Mouse (Mus musculus) forebrain, embryonic 12.5 days (tissue): ENCODE measurements around the gene Ush2a. TPM values are rescaled to one million over a fixed set of nuclear protein-coding genes. Genes with fewer than 3 reads are reported as not detected.

ENCODE experiments used
- ATAC-seq: fragments of 200-750 bp; cut with Nextera tagmentation; 2 replicates; pipeline ENCODE4 v1.8.0; 2017; ENCODE audit warnings: moderate TSS enrichment; ENCODE audit not compliant: low FRiP score
- H3K27ac ChIP-seq: fragments of 300-500 bp; sonication (generic); 2 replicates; pipeline ENCODE4 v1.5.1; 2016; ENCODE audit warnings: mild to moderate bottlenecking
- H3K27me3 ChIP-seq: fragments of 300-500 bp; sonication (generic); 2 replicates; pipeline ENCODE4 v1.6.1; 2016; ENCODE audit warnings: mild to moderate bottlenecking
- H3K36me3 ChIP-seq: fragments of 300-500 bp; sonication (generic); replicated peaks from 2 replicates; pipeline ENCODE4 v1.6.1; 2016; ENCODE audit warnings: mild to moderate bottlenecking
- H3K4me1 ChIP-seq: fragments of 300-500 bp; sonication (generic); 2 replicates; pipeline ENCODE4 v1.6.1; 2016
- H3K4me2 ChIP-seq: fragments of 300-500 bp; sonication (generic); 2 replicates; pipeline ENCODE4 v1.6.1; 2016; ENCODE audit warnings: mild to moderate bottlenecking, moderate library complexity
- H3K4me3 ChIP-seq: fragments of 300-500 bp; sonication (generic); replicated peaks from 2 replicates; pipeline ENCODE4 v1.5.1; 2016; ENCODE audit warnings: mild to moderate bottlenecking
- H3K9ac ChIP-seq: fragments of 300-500 bp; sonication (generic); 2 replicates; pipeline ENCODE4 v1.6.1; 2016; ENCODE audit warnings: mild to moderate bottlenecking
- H3K9me3 ChIP-seq: fragments of 300-500 bp; sonication (generic); 2 replicates; pipeline ENCODE4 v1.6.1; 2016
- WGBS: fragments of 180-500 bp; shearing (Covaris S2); methylation state at CpG from one replicate; pipeline ENCODE4 v1.1.7; 2016; 5-methylcytosine and 5-hydroxymethylcytosine counted together
- polyA plus RNA-seq: library from polyadenylated mRNA; unstranded; fragments of >200 nt; fragmentation: Nextera tagmentation; extraction: Ambion mirVana; gene quantifications from 2 replicates; pipeline ENCODE4 v1.2.1, GENCODE M21; 2016

Ush2a gene
- polyA plus RNA-seq, 1 experiment from 2014 or later: 0.13 TPM

GRCm38 (mm10) chr1:188316574-188316973 lies 54.8 kb downstream of the Ush2a start:
- H3K27me3 ChIP-seq: no peaks in the 10 kb centered on the region
- no peak overlapping the region for H3K27ac ChIP-seq
- no peak overlapping the region for H3K9ac ChIP-seq
- H3K4me1 ChIP-seq: no peaks in the 10 kb centered on the region
- no peaks in the 10 kb centered on the region for H3K36me3 ChIP-seq
- 89% methylated on average over 5 of the region's 5 CpGs for WGBS
- H3K9me3 ChIP-seq: no peaks in the 10 kb centered on the region
- ATAC-seq: no peak
- no peak overlapping the region for H3K4me2 ChIP-seq
- H3K4me3 ChIP-seq: no peak overlapping the region

- no peaks in the 10 kb centered on the region for H3K4me1 ChIP-seq
- H3K9me3 ChIP-seq: no peaks in the 10 kb centered on the region
- H3K27me3 ChIP-seq: no peaks in the 10 kb centered on the region
- WGBS: 83% methylated on average over 4 of the region's 4 CpGs
- no peak overlapping the region for H3K4me2 ChIP-seq
- H3K4me3 ChIP-seq: no peak overlapping the region
- no peaks in the 10 kb centered on the region for H3K36me3 ChIP-seq
- no peak overlapping the region for H3K9ac ChIP-seq
- no peak overlapping the region for H3K27ac ChIP-seq
- no peak for ATAC-seq
Measured at GRCm38 (mm10) chr1:188320204-188320603, 58.4 kb downstream of the Ush2a start.

- no peak for ATAC-seq
- no peak overlapping the region for H3K4me2 ChIP-seq
- no peaks in the 10 kb centered on the region for H3K9me3 ChIP-seq
- no peak overlapping the region for H3K27ac ChIP-seq
- WGBS: 87% methylated on average over 7 of the region's 7 CpGs
- H3K36me3 ChIP-seq: no peaks in the 10 kb centered on the region
- no peak overlapping the region for H3K9ac ChIP-seq
- H3K4me1 ChIP-seq: no peaks in the 10 kb centered on the region
- no peaks in the 10 kb centered on the region for H3K27me3 ChIP-seq
- H3K4me3 ChIP-seq: no peak overlapping the region
Measured at GRCm38 (mm10) chr1:188321534-188321933, 59.7 kb downstream of the Ush2a start.

- H3K4me1 ChIP-seq: 0 out of 2 replicates have a peak, but pooled peaks cover 3% of the 10 kb centered on the region
- no peaks in the 10 kb centered on the region for H3K36me3 ChIP-seq
- no peaks in the 10 kb centered on the region for H3K9me3 ChIP-seq
- H3K27ac ChIP-seq: no peak overlapping the region
- no peak for ATAC-seq
- H3K4me3 ChIP-seq: no peak overlapping the region
- H3K9ac ChIP-seq: no peak overlapping the region
- no peaks in the 10 kb centered on the region for H3K27me3 ChIP-seq
- WGBS: 96% methylated on average over 2 of the region's 2 CpGs
- H3K4me2 ChIP-seq: no peak overlapping the region
Measured at GRCm38 (mm10) chr1:188330406-188330805, 68.6 kb downstream of the Ush2a start.

GRCm38 (mm10) chr1:188333936-188334335 lies 72.1 kb downstream of the Ush2a start:
- Histone ChIP-seq H3K4me1 (0 out of 2 replicates have a peak, but pooled peaks cover 3% of the 10 kb centered on the region), H3K36me3 (no peaks in the 10 kb centered on the region), H3K4me2 (no peak overlapping the region), H3K9ac (no peak overlapping the region), H3K27me3 (no peaks in the 10 kb centered on the region), H3K4me3 (no peak overlapping the region), H3K27ac (no peak overlapping the region), H3K9me3 (no peaks in the 10 kb centered on the region)
- 79% methylated on average over 2 of the region's 2 CpGs for WGBS
- no peak for ATAC-seq

GRCm38 (mm10) chr1:188347762-188348161 lies 85.9 kb downstream of the Ush2a start:
- WGBS: 77% methylated on average over 2 of the region's 2 CpGs
- H3K4me3 ChIP-seq: no peak overlapping the region
- no peaks in the 10 kb centered on the region for H3K36me3 ChIP-seq
- ATAC-seq: no peak
- no peaks in the 10 kb centered on the region for H3K9me3 ChIP-seq
- no peak overlapping the region for H3K27ac ChIP-seq
- H3K4me2 ChIP-seq: no peak overlapping the region
- no peaks in the 10 kb centered on the region for H3K27me3 ChIP-seq
- H3K9ac ChIP-seq: no peak overlapping the region
- H3K4me1 ChIP-seq: no peaks in the 10 kb centered on the region

- Histone ChIP-seq H3K27me3 (no peaks in the 10 kb centered on the region), H3K27ac (no peak overlapping the region), H3K9ac (no peak overlapping the region), H3K36me3 (no peaks in the 10 kb centered on the region), H3K4me2 (no peak overlapping the region), H3K4me1 (no peaks in the 10 kb centered on the region), H3K4me3 (no peak overlapping the region), H3K9me3 (no peaks in the 10 kb centered on the region)
- ATAC-seq: no peak
- 92% methylated on average over 2 of the region's 2 CpGs for WGBS
Measured at GRCm38 (mm10) chr1:188354726-188355125, 92.9 kb downstream of the Ush2a start.

GRCm38 (mm10) chr1:188363548-188363947 lies 101.7 kb downstream of the Ush2a start:
- no peaks in the 10 kb centered on the region for H3K4me1 ChIP-seq
- 92% methylated on average over 3 of the region's 3 CpGs for WGBS
- H3K4me3 ChIP-seq: no peak overlapping the region
- H3K4me2 ChIP-seq: no peak overlapping the region
- H3K27me3 ChIP-seq: no peaks in the 10 kb centered on the region
- ATAC-seq: no peak
- H3K9ac ChIP-seq: no peak overlapping the region
- no peak overlapping the region for H3K27ac ChIP-seq
- H3K36me3 ChIP-seq: no peaks in the 10 kb centered on the region
- no peaks in the 10 kb centered on the region for H3K9me3 ChIP-seq

- Histone ChIP-seq H3K27me3 (0 out of 2 replicates have a peak, but pooled peaks cover 3% of the 10 kb centered on the region), H3K4me2 (no peak overlapping the region), H3K36me3 (no peaks in the 10 kb centered on the region), H3K9me3 (no peaks in the 10 kb centered on the region), H3K4me3 (no peak overlapping the region), H3K4me1 (no peaks in the 10 kb centered on the region), H3K27ac (no peak overlapping the region), H3K9ac (no peak overlapping the region)
- WGBS: 75% methylated on average over 1 of the region's 1 CpGs
- ATAC-seq: no peak
Measured at GRCm38 (mm10) chr1:188385180-188385579, 123.4 kb downstream of the Ush2a start.

GRCm38 (mm10) chr1:188385733-188386261 lies 124.0 kb downstream of the Ush2a start:
- H3K27ac ChIP-seq: no peak overlapping the region
- H3K4me2 ChIP-seq: no peak overlapping the region
- no peaks in the 10 kb centered on the region for H3K4me1 ChIP-seq
- no peak overlapping the region for H3K9ac ChIP-seq
- H3K27me3 ChIP-seq: 0 out of 2 replicates have a peak, but pooled peaks cover 3% of the 10 kb centered on the region
- WGBS: 74% methylated on average over 7 of the region's 7 CpGs
- no peak overlapping the region for H3K4me3 ChIP-seq
- no peaks in the 10 kb centered on the region for H3K36me3 ChIP-seq
- ATAC-seq: no peak
- no peaks in the 10 kb centered on the region for H3K9me3 ChIP-seq

GRCm38 (mm10) chr1:188387321-188387720 lies 125.5 kb downstream of the Ush2a start:
- H3K9ac ChIP-seq: no peak overlapping the region
- 85% methylated on average over 3 of the region's 3 CpGs for whole genome bisulfite sequencing
- H3K4me1 ChIP-seq: no peaks in the 10 kb centered on the region
- no peak for ATAC-seq
- no peak overlapping the region for H3K27ac ChIP-seq
- H3K36me3 ChIP-seq: no peaks in the 10 kb centered on the region
- H3K4me3 ChIP-seq: no peak overlapping the region
- 0 out of 2 replicates have a peak, but pooled peaks cover 3% of the 10 kb centered on the region for H3K27me3 ChIP-seq
- no peaks in the 10 kb centered on the region for H3K9me3 ChIP-seq
- no peak overlapping the region for H3K4me2 ChIP-seq

- H3K27ac ChIP-seq: no peak overlapping the region
- 86% methylated on average over 2 of the region's 2 CpGs for WGBS
- H3K4me3 ChIP-seq: no peak overlapping the region
- H3K36me3 ChIP-seq: no peaks in the 10 kb centered on the region
- ATAC-seq: no peak
- H3K4me1 ChIP-seq: no peaks in the 10 kb centered on the region
- H3K9ac ChIP-seq: no peak overlapping the region
- H3K4me2 ChIP-seq: no peak overlapping the region
- no peaks in the 10 kb centered on the region for H3K9me3 ChIP-seq
- 0 out of 2 replicates have a peak, but pooled peaks cover 3% of the 10 kb centered on the region for H3K27me3 ChIP-seq
Measured at GRCm38 (mm10) chr1:188387820-188388471, 126.1 kb downstream of the Ush2a start.

- Histone ChIP-seq H3K4me1 (no peaks in the 10 kb centered on the region), H3K27ac (no peak overlapping the region), H3K4me3 (no peak overlapping the region), H3K4me2 (no peak overlapping the region), H3K27me3 (no peaks in the 10 kb centered on the region), H3K9ac (no peak overlapping the region), H3K9me3 (no peaks in the 10 kb centered on the region), H3K36me3 (no peaks in the 10 kb centered on the region)
- ATAC-seq: no peak
- 75% methylated on average over 6 of the region's 6 CpGs for WGBS
Measured at GRCm38 (mm10) chr1:188390080-188390479, 128.3 kb downstream of the Ush2a start.
